In genomic region chr17:9756196-9756595, GRCm38 (mm10) we compare ENCODE assay signal across 11 mouse cellular contexts.
DNase-seq lines count a peak whose midpoint lies in the region; ATAC-seq and TF ChIP-seq lines count a peak whose summit lies in the region.
"Had no signal": no experiment of that assay in that cellular context is flagged by ENCODE, and none has a peak within 500 bp of the region (broad histone marks: within the 10 kb centered on the region; RNA-seq: fewer than 3 reads in every experiment).

No protein-coding gene starts in this region.

- no peaks in the 10 kb centered on the region for H3K36me3 ChIP-seq in kidney, embryonic 14.5 days (ENCODE audit: control insufficient read depth, insufficient read depth, low read length)
- no peaks in the 10 kb centered on the region for H3K36me3 ChIP-seq in liver, embryonic 14.5 days (replicated peaks; ENCODE audit: control insufficient read depth, insufficient read depth, low read depth)
- H3K36me3 ChIP-seq: embryonic facial prominence, embryonic 12.5 days; liver, embryonic 15.5 days; stomach, embryonic 15.5 days had no signal

- H3K9ac ChIP-seq in kidney, embryonic 14.5 days (ENCODE audit: low read depth, low read length): no peak overlapping the region
- H3K9ac ChIP-seq in liver, embryonic 14.5 days (replicated peaks): no peak overlapping the region
- H3K9ac ChIP-seq: embryonic facial prominence, embryonic 12.5 days; liver, embryonic 15.5 days; stomach, embryonic 15.5 days had no signal

- no peak overlapping the region for H3K4me2 ChIP-seq in kidney, embryonic 14.5 days (replicated peaks; ENCODE audit: low read depth, low read length)
- no peak overlapping the region for H3K4me2 ChIP-seq in liver, embryonic 14.5 days (ENCODE audit: low read depth)
- H3K4me2 ChIP-seq: embryonic facial prominence, embryonic 12.5 days; liver, embryonic 15.5 days; stomach, embryonic 15.5 days had no signal

- intact Hi-C loops in heart, postnatal 14 days (cut with DNase I): loop anchor here (2.0 to 10.0 kb wide), 8 partner anchors 283 to 1309 kb away; no protein-coding TSS in a partner anchor

- H3K4me1 ChIP-seq in kidney, embryonic 14.5 days (ENCODE audit: control insufficient read depth, insufficient read depth, low read length): 0 out of 2 replicates have a peak, but pooled peaks cover 10% of the 10 kb centered on the region
- peaks cover 0 to 3% of the 10 kb centered on the region in 2 experiments; a peak in 1 of 4 replicates for H3K4me1 ChIP-seq in liver, embryonic 14.5 days (replicated peaks; ENCODE audit: control insufficient read depth in 2 of 2, insufficient read depth in 2 of 2, low read length in 1 of 2)
- H3K4me1 ChIP-seq: embryonic facial prominence, embryonic 12.5 days; liver, embryonic 15.5 days; stomach, embryonic 15.5 days had no signal

- TF ChIP-seq EP300 in liver, embryonic 14.5 days (IDR thresholded peaks at IDR 0.05; ENCODE audit: low read depth): no peak

- no peak for ATAC-seq in kidney, embryonic 14.5 days (ENCODE audit: low FRiP score, low TSS enrichment)
- ATAC-seq in common myeloid progenitor, adult 5-6 weeks (replicated peaks; ENCODE audit: low read depth, poor library complexity, severe bottlenecking): peak; percentile 74
- no peak for ATAC-seq in liver, embryonic 14.5 days (ENCODE audit: insufficient read depth)

- DNase-seq in kidney, adult 18-20 months: peak; percentile 70
- DNase-seq in ZHBTc4 (ENCODE audit: low read depth, low spot score): peak; percentile 57
- DNase-seq in heart, postnatal 14 days: peak; percentile 78 to 86
- peak in 2 of 3 experiments; percentile 11 for DNase-seq in liver, embryonic 14.5 days (ENCODE audit: low read depth in 3 of 3, low spot score in 3 of 3)
- peak; percentile 41 for DNase-seq in retina, postnatal 7 days (ENCODE audit: low read depth, low spot score)
- DNase-seq in thymus, postnatal 14 days: no peak

- H3K4me3 ChIP-seq in kidney, embryonic 14.5 days (ENCODE audit: low read length): no peak overlapping the region
- H3K4me3 ChIP-seq in liver, embryonic 14.5 days (ENCODE audit: insufficient read depth in 1 of 2, low read depth in 2 of 2, low read length in 2 of 2): no peak overlapping the region
- H3K4me3 ChIP-seq: embryonic facial prominence, embryonic 12.5 days; liver, embryonic 15.5 days; stomach, embryonic 15.5 days had no signal

- 50% methylated on average over 3 of the region's 3 CpGs for WGBS in kidney, embryonic 14.5 days
- 20% methylated on average over 3 of the region's 3 CpGs for WGBS in liver, embryonic 14.5 days (ENCODE audit: insufficient replicate concordance)

- no peaks in the 10 kb centered on the region for H3K9me3 ChIP-seq in kidney, embryonic 14.5 days (ENCODE audit: control insufficient read depth, low read length)
- H3K9me3 ChIP-seq in liver, embryonic 14.5 days (ENCODE audit: control insufficient read depth, low read length): no peaks in the 10 kb centered on the region
- H3K9me3 ChIP-seq: embryonic facial prominence, embryonic 12.5 days; liver, embryonic 15.5 days; stomach, embryonic 15.5 days had no signal

- H3K27ac ChIP-seq in kidney, embryonic 14.5 days (ENCODE audit: low read depth, low read length): no peak overlapping the region
- H3K27ac ChIP-seq in liver, embryonic 14.5 days: no peak overlapping the region
- H3K27ac ChIP-seq: embryonic facial prominence, embryonic 12.5 days; liver, embryonic 15.5 days; stomach, embryonic 15.5 days had no signal

- TF ChIP-seq CTCF in liver, embryonic 14.5 days (IDR thresholded peaks at IDR 0.05; ENCODE audit: low read depth): peak; percentile 51

- H3K27me3 ChIP-seq in kidney, embryonic 14.5 days (ENCODE audit: control insufficient read depth, insufficient read depth, low read length): no peaks in the 10 kb centered on the region
- H3K27me3 ChIP-seq in liver, embryonic 14.5 days (ENCODE audit: control insufficient read depth, insufficient read depth, low read length): no peaks in the 10 kb centered on the region
- H3K27me3 ChIP-seq: embryonic facial prominence, embryonic 12.5 days; liver, embryonic 15.5 days; stomach, embryonic 15.5 days had no signal
